Mouse (Mus musculus) brain, adult 2 months (tissue): ENCODE measurements at regions not wholly inside any gene's neighbourhood (a gene's known extent, or its start where the extent isn't known, plus 50 kb on each side); places are given as distances from the start of the nearest gene placed in this dataset.

ENCODE experiments used
- DNase-seq: peaks from one replicate; pipeline ENCODE4 v3.0.0; 2011; ENCODE audit warnings: low read depth, low spot score

- peak; percentile 13 for DNase-seq
These were observed 555.0 kb downstream of the Fscb start for GRCm38 (mm10) chr12:63919501-63919900.
